8 mouse cellular contexts compared by ENCODE assay signal in genomic region chr10:83544103-83544479, GRCm38 (mm10). TPM values are rescaled to one million over a fixed set of nuclear protein-coding genes. Genes with fewer than 3 reads are reported as not detected.
DNase-seq lines count a peak whose midpoint lies in the region; ATAC-seq and TF ChIP-seq lines count a peak whose summit lies in the region.

No protein-coding gene starts in this region.

- under 1% methylated on average over 39 of the region's 41 CpGs for WGBS in forebrain, embryonic 11.5 days
- under 1% methylated on average over 40 of the region's 41 CpGs for WGBS in limb, embryonic 15.5 days

- H3K79me2 ChIP-seq in myocyte (ENCODE audit: control insufficient read depth, insufficient read depth) = peaks cover 41% of the 10 kb centered on the region

- ATAC-seq in forebrain, embryonic 11.5 days (replicated peaks; ENCODE audit: low FRiP score) = peak; percentile 90
- ATAC-seq in limb, embryonic 15.5 days (ENCODE audit: insufficient number of reproducible peaks, low FRiP score, low TSS enrichment, low read depth) = peak; percentile 90

- peak overlapping the region; percentile 59 for H3K4me2 ChIP-seq in forebrain, embryonic 11.5 days (ENCODE audit: low read depth, low read length, severe bottlenecking)
- peak overlapping the region; percentile 57 for H3K4me2 ChIP-seq in limb, embryonic 15.5 days
- peak overlapping the region; percentile 80 for H3K4me2 ChIP-seq in myocyte (ENCODE audit: low read depth)

- H3K27ac ChIP-seq in forebrain, embryonic 11.5 days (ENCODE audit: low read depth, low read length) = peak overlapping the region; percentile 12; the same call in 1 of the 2 replicates
- peak overlapping the region; percentile 92 for H3K27ac ChIP-seq in limb, embryonic 15.5 days

- TF ChIP-seq POLR2A in myocyte (IDR thresholded peaks at IDR 0.05; ENCODE audit: insufficient read length, low read depth) = no peak

- H3K9me3 ChIP-seq in forebrain, embryonic 11.5 days (ENCODE audit: control insufficient read depth, low read length) = no peaks in the 10 kb centered on the region
- no peaks in the 10 kb centered on the region for H3K9me3 ChIP-seq in limb, embryonic 15.5 days

- peak overlapping the region; percentile 88 for H3K9ac ChIP-seq in forebrain, embryonic 11.5 days (ENCODE audit: low read length)
- H3K9ac ChIP-seq in limb, embryonic 15.5 days = peak overlapping the region; percentile 85

- H3K36me3 ChIP-seq in forebrain, embryonic 11.5 days (ENCODE audit: control insufficient read depth, insufficient read depth, low read length) = no peaks in the 10 kb centered on the region
- peaks cover 10% of the 10 kb centered on the region; the same call in 1 of the 2 replicates for H3K36me3 ChIP-seq in limb, embryonic 15.5 days
- peaks cover 15% of the 10 kb centered on the region for H3K36me3 ChIP-seq in myocyte (ENCODE audit: control insufficient read depth, insufficient read depth)

- DNase-seq in adrenal gland, postnatal 14 days = peak; percentile 81
- DNase-seq in adrenal gland, postnatal 25 days = no peak
- DNase-seq in ovary, postnatal 10 days (ENCODE audit: low spot score) = peak; percentile 52
- no peak for DNase-seq in ovary, adult 18-20 months (ENCODE audit: low spot score)
- no peak for DNase-seq in forebrain, embryonic 11.5 days (ENCODE audit: low spot score)
- DNase-seq in retina, postnatal 1 day = no peak

- H3ac ChIP-seq in myocyte (ENCODE audit: control insufficient read depth, insufficient read length) = peak overlapping the region; percentile 78

- peak overlapping the region; percentile 86 for H3K4me3 ChIP-seq in forebrain, embryonic 11.5 days (ENCODE audit: low read depth, low read length)
- peak overlapping the region; percentile 89 for H3K4me3 ChIP-seq in limb, embryonic 15.5 days
- peak overlapping the region; percentile 66 for H3K4me3 ChIP-seq in myocyte

- H3K4me1 ChIP-seq in forebrain, embryonic 11.5 days (replicated peaks; ENCODE audit: control insufficient read depth, insufficient read depth, low read length) = no peaks in the 10 kb centered on the region
- H3K4me1 ChIP-seq in limb, embryonic 15.5 days = peaks cover 8% of the 10 kb centered on the region; the same call in 1 of the 2 replicates

- H3K27me3 ChIP-seq in forebrain, embryonic 11.5 days (ENCODE audit: control insufficient read depth, insufficient read depth, low read length) = no peaks in the 10 kb centered on the region
- H3K27me3 ChIP-seq in limb, embryonic 15.5 days = no peaks in the 10 kb centered on the region
- H3K27me3 ChIP-seq in myocyte (ENCODE audit: control insufficient read depth, insufficient read depth, insufficient read length) = no peaks in the 10 kb centered on the region

TF ChIP-seq in myocyte, 11 proteins besides CTCF, POLR2A, EP300 and RAD21:
- no peak for TF ChIP-seq MAX (IDR thresholded peaks at IDR 0.05; ENCODE audit: low read depth)
- TF ChIP-seq USF1 (IDR thresholded peaks at IDR 0.05; ENCODE audit: low read depth) = no peak
- no peak for TF ChIP-seq TCF12 (IDR thresholded peaks at IDR 0.05; ENCODE audit: insufficient read depth, poor library complexity, severe bottlenecking)
- TF ChIP-seq CEBPB (IDR thresholded peaks at IDR 0.05; ENCODE audit: insufficient read depth, poor library complexity, severe bottlenecking) = no peak
- no peak for TF ChIP-seq POLR2AphosphoS2 (IDR thresholded peaks at IDR 0.05; ENCODE audit: insufficient read length, low read depth)
- no peak for TF ChIP-seq MYOD1 (IDR thresholded peaks at IDR 0.05; ENCODE audit: control insufficient read depth in 1 of 3, insufficient read length in 2 of 3, low read depth in 2 of 3)
- no peak for TF ChIP-seq MYOG (IDR thresholded peaks at IDR 0.05; ENCODE audit: control insufficient read depth in 1 of 3, insufficient read depth in 1 of 3, insufficient read length in 2 of 3, low read depth in 2 of 3)
- TF ChIP-seq TCF3 (IDR thresholded peaks at IDR 0.05; ENCODE audit: insufficient read length, low read depth) = no peak
- no peak for TF ChIP-seq REST (IDR thresholded peaks at IDR 0.05; ENCODE audit: insufficient read depth, insufficient read length)
- no peak for TF ChIP-seq SRF (IDR thresholded peaks at IDR 0.05; ENCODE audit: control insufficient read depth, insufficient read length, low read depth)
- no peak for TF ChIP-seq E2F4 (IDR thresholded peaks at IDR 0.05; ENCODE audit: insufficient read depth)

RNA-seq across cellular contexts. Expression of gene Washc4, which starts 0.5 kb away (rescaled TPM):
- 20.9 and 22.0 TPM in 2 replicates for total RNA-seq in adrenal gland, postnatal 14 days (2021)
- 26.5 and 29.9 TPM in 2 replicates for total RNA-seq in adrenal gland, postnatal 25 days (2021)
- 28.9 and 36.5 TPM in 2 replicates for polyA plus RNA-seq in forebrain, embryonic 11.5 days (2014; fragmentation: Nextera tagmentation; extraction: Ambion mirVana)
- polyA plus RNA-seq in limb, embryonic 15.5 days (2015; fragmentation: Nextera tagmentation; extraction: Ambion mirVana) = 41.1 and 41.2 TPM in 2 replicates
- polyA plus RNA-seq in myocyte (2012; fragmentation: generic; extraction: Trizol) = 7.2 TPM

RNA-seq across cellular contexts. Expression of gene Aldh1l2, which starts 10.2 kb away (rescaled TPM):
- total RNA-seq in adrenal gland, postnatal 14 days (2021) = 0.74 and 0.90 TPM in 2 replicates
- total RNA-seq in adrenal gland, postnatal 25 days (2021) = 0.88 and 1.0 TPM in 2 replicates
- polyA plus RNA-seq in forebrain, embryonic 11.5 days (2014; fragmentation: Nextera tagmentation; extraction: Ambion mirVana) = 6.1 and 7.1 TPM in 2 replicates
- polyA plus RNA-seq in limb, embryonic 15.5 days (2015; fragmentation: Nextera tagmentation; extraction: Ambion mirVana) = 5.2 and 7.2 TPM in 2 replicates
- 71.8 TPM for polyA plus RNA-seq in myocyte (2012; fragmentation: generic; extraction: Trizol)

Comparison
In these comparisons a context has a peak if more than half of its experiments do, and no peak if none do; other contexts are left out.
1. DNase-seq: peak in adrenal gland, postnatal 14 days (single experiment) and ovary, postnatal 10 days (single experiment); none in adrenal gland, postnatal 25 days (single experiment), ovary, adult 18-20 months (single experiment), forebrain, embryonic 11.5 days (single experiment) and retina, postnatal 1 day (single experiment).
2. Peak in every context shown above with its lines, with median percentiles within 50 percentile points of each other: H3K4me2 ChIP-seq and H3K4me3 ChIP-seq.